Mouse (Mus musculus): ENCODE measurements around the gene Ifitm3. TPM values are rescaled to one million over a fixed set of nuclear protein-coding genes. Genes with fewer than 3 reads are reported as not detected.
"Not testable (repeated sequence)": the region's sequence is repeated elsewhere in the genome, so short reads cannot be mapped to it uniquely, and the experiment has no call there.

The Ifitm3 gene
- total and polyA plus RNA-seq, 3 experiments = not detected

GRCm38 (mm10) chr7:140971479-140972171 is 38.9 kb downstream of the Ifitm3 start:
- Histone ChIP-seq H3K9me3 (replicated peaks) (no peaks in the 10 kb centered on the region), H3K4me3 (ENCODE audit: low read depth, low read length) (no peak overlapping the region), H3K27me3 (ENCODE audit: insufficient read depth, low read length) (peaks cover 35% of the 10 kb centered on the region), H3K36me3 (replicated peaks) (no peaks in the 10 kb centered on the region), H3K4me1 (ENCODE audit: insufficient read depth, low read depth, low read length) (peaks cover 3% of the 10 kb centered on the region)
- DNase-seq (ENCODE audit: low spot score) = no peak
- TF ChIP-seq CTCF (IDR thresholded peaks at IDR 0.05; ENCODE audit: low read depth, low read length) (no peak), GATA1 (IDR thresholded peaks at IDR 0.05; ENCODE audit: borderline replicate concordance, low read length) (no peak), POLR2AphosphoS5 (IDR thresholded peaks at IDR 0.05; ENCODE audit: insufficient replicate concordance, low read depth, low read length) (no peak), GATA2 (IDR thresholded peaks at IDR 0.05; ENCODE audit: borderline replicate concordance, low read depth, low read length) (no peak), TAL1 (conservative IDR thresholded peaks at IDR 0.05; ENCODE audit: low read depth, low read length) (no peak)
- ATAC-seq (ENCODE audit: extremely low read depth, insufficient number of reproducible peaks, low FRiP score, poor library complexity, severe bottlenecking) = no peak

GRCm38 (mm10) chr7:140970931-140971330 is 39.6 kb downstream of the Ifitm3 start:
- H3K4me3 ChIP-seq (ENCODE audit: low read depth, low read length) = no peak overlapping the region
- no peaks in the 10 kb centered on the region for H3K9me3 ChIP-seq (replicated peaks)
- TF ChIP-seq CTCF (IDR thresholded peaks at IDR 0.05; ENCODE audit: low read depth, low read length) (no peak), GATA1 (IDR thresholded peaks at IDR 0.05; ENCODE audit: borderline replicate concordance, low read length) (no peak), GATA2 (IDR thresholded peaks at IDR 0.05; ENCODE audit: borderline replicate concordance, low read depth, low read length) (no peak), POLR2AphosphoS5 (IDR thresholded peaks at IDR 0.05; ENCODE audit: insufficient replicate concordance, low read depth, low read length) (no peak), TAL1 (conservative IDR thresholded peaks at IDR 0.05; ENCODE audit: low read depth, low read length) (no peak)
- no peaks in the 10 kb centered on the region for H3K36me3 ChIP-seq (replicated peaks)
- peaks cover 3% of the 10 kb centered on the region for H3K4me1 ChIP-seq (ENCODE audit: insufficient read depth, low read depth, low read length)
- no peak for ATAC-seq (ENCODE audit: extremely low read depth, insufficient number of reproducible peaks, low FRiP score, poor library complexity, severe bottlenecking)
- peaks cover 38% of the 10 kb centered on the region for H3K27me3 ChIP-seq (ENCODE audit: insufficient read depth, low read length)
- DNase-seq (ENCODE audit: low spot score) = no peak

- H3K4me3 ChIP-seq (ENCODE audit: low read depth, low read length); DNase-seq (ENCODE audit: low spot score); H3K9me3 ChIP-seq (replicated peaks); H3K4me1 ChIP-seq (ENCODE audit: insufficient read depth, low read depth, low read length); ATAC-seq (ENCODE audit: extremely low read depth, insufficient number of reproducible peaks, low FRiP score, poor library complexity, severe bottlenecking); H3K36me3 ChIP-seq (replicated peaks): not testable (repeated sequence)
- peaks cover 37% of the 10 kb centered on the region for H3K27me3 ChIP-seq (ENCODE audit: insufficient read depth, low read length)
Observed at GRCm38 (mm10) chr7:140968710-140969109, 41.9 kb downstream of the Ifitm3 start.

- Histone ChIP-seq H3K9me3 (replicated peaks) (no peaks in the 10 kb centered on the region), H3K27me3 (ENCODE audit: insufficient read depth, low read length) (peaks cover 40% of the 10 kb centered on the region), H3K36me3 (replicated peaks) (no peaks in the 10 kb centered on the region), H3K4me1 (ENCODE audit: insufficient read depth, low read depth, low read length) (peaks cover 3% of the 10 kb centered on the region; the same call in 1 of the 2 replicates), H3K4me3 (ENCODE audit: low read depth, low read length) (no peak overlapping the region)
- DNase-seq (ENCODE audit: low spot score) (no peak), ATAC-seq (ENCODE audit: extremely low read depth, insufficient number of reproducible peaks, low FRiP score, poor library complexity, severe bottlenecking) (no peak)
- TF ChIP-seq TAL1 (conservative IDR thresholded peaks at IDR 0.05; ENCODE audit: low read depth, low read length) = no peak
- no peak for TF ChIP-seq CTCF (IDR thresholded peaks at IDR 0.05; ENCODE audit: low read depth, low read length)
Observed at GRCm38 (mm10) chr7:140967862-140968591, 42.5 kb downstream of the Ifitm3 start.

- Histone ChIP-seq H3K27me3 (ENCODE audit: insufficient read depth, low read length) (peaks cover 44% of the 10 kb centered on the region), H3K9me3 (replicated peaks) (no peaks in the 10 kb centered on the region), H3K36me3 (replicated peaks) (no peaks in the 10 kb centered on the region), H3K4me3 (ENCODE audit: low read depth, low read length) (no peak within 1 kb of the TSS), H3K4me1 (ENCODE audit: insufficient read depth, low read depth, low read length) (peaks cover 3% of the 10 kb centered on the region; the same call in 1 of the 2 replicates)
- DNase-seq (ENCODE audit: low spot score) = no peak
- ATAC-seq (ENCODE audit: extremely low read depth, insufficient number of reproducible peaks, low FRiP score, poor library complexity, severe bottlenecking) = no peak
- TF ChIP-seq GATA1 (IDR thresholded peaks at IDR 0.05; ENCODE audit: borderline replicate concordance, low read length) (no peak), GATA2 (IDR thresholded peaks at IDR 0.05; ENCODE audit: borderline replicate concordance, low read depth, low read length) (no peak), CTCF (IDR thresholded peaks at IDR 0.05; ENCODE audit: low read depth, low read length) (no peak), TAL1 (conservative IDR thresholded peaks at IDR 0.05; ENCODE audit: low read depth, low read length) (no peak), POLR2AphosphoS5 (IDR thresholded peaks at IDR 0.05; ENCODE audit: insufficient replicate concordance, low read depth, low read length) (no peak)
Observed at GRCm38 (mm10) chr7:140966921-140967320, 43.6 kb downstream of the Ifitm3 start, which contains the start of gene Ifitm1. Gene Ifitm1 (plus strand): TSS chr7:140967221.

GRCm38 (mm10) chr7:140962733-140963132 is 47.8 kb downstream of the Ifitm3 start:
- peaks cover 8% of the 10 kb centered on the region for H3K4me1 ChIP-seq (ENCODE audit: insufficient read depth, low read depth, low read length)
- H3K4me3 ChIP-seq (ENCODE audit: low read depth, low read length) = no peak overlapping the region
- no peaks in the 10 kb centered on the region for H3K9me3 ChIP-seq (replicated peaks)

More at GRCm38 (mm10) chr7:140962733-140963132, 47.8 kb downstream of the Ifitm3 start:
- ATAC-seq (ENCODE audit: extremely low read depth, insufficient number of reproducible peaks, low FRiP score, poor library complexity, severe bottlenecking) = no peak
- Histone ChIP-seq H3K27me3 (ENCODE audit: insufficient read depth, low read length) (peaks cover 32% of the 10 kb centered on the region), H3K36me3 (replicated peaks) (no peaks in the 10 kb centered on the region)
- TF ChIP-seq POLR2AphosphoS5 (IDR thresholded peaks at IDR 0.05; ENCODE audit: insufficient replicate concordance, low read depth, low read length) (no peak), CTCF (IDR thresholded peaks at IDR 0.05; ENCODE audit: low read depth, low read length) (no peak), GATA1 (IDR thresholded peaks at IDR 0.05; ENCODE audit: borderline replicate concordance, low read length) (no peak), GATA2 (IDR thresholded peaks at IDR 0.05; ENCODE audit: borderline replicate concordance, low read depth, low read length) (no peak), TAL1 (conservative IDR thresholded peaks at IDR 0.05; ENCODE audit: low read depth, low read length) (no peak)
- no peak for DNase-seq (ENCODE audit: low spot score)

Data from G1E (cell line).